Mouse (Mus musculus) lung, postnatal 25 days (tissue): ENCODE measurements at regions not wholly inside any gene's neighbourhood (a gene's known extent, or its start where the extent isn't known, plus 50 kb on each side); places are given as distances from the start of the nearest gene placed in this dataset.
"Not testable (repeated sequence)": the region's sequence is repeated elsewhere in the genome, so short reads cannot be mapped to it uniquely, and the experiment has no call there.

Experiments used
- DNase-seq: peaks from one replicate; pipeline ENCODE4 v3.0.0; 2022; ENCODE audit warnings: low spot score

- DNase-seq: no peak
Observed at GRCm38 (mm10) chr17:9268776-9269175, 153.1 kb upstream of the Gm17728 start.

- DNase-seq: not testable (repeated sequence)
Observed at GRCm38 (mm10) chr17:9278046-9278445, 143.8 kb upstream of the Gm17728 start.

- no peak for DNase-seq
Observed at GRCm38 (mm10) chr17:9279481-9279880, 142.4 kb upstream of the Gm17728 start.

- no peak for DNase-seq
Observed at GRCm38 (mm10) chr17:9281891-9282290, 140.0 kb upstream of the Gm17728 start.

- no peak for DNase-seq
Observed at GRCm38 (mm10) chr17:9282333-9283176, 139.3 kb upstream of the Gm17728 start.

GRCm38 (mm10) chr17:9286431-9286830, 135.4 kb upstream of the Gm17728 start:
- no peak for DNase-seq

- DNase-seq: no peak
Observed at GRCm38 (mm10) chr17:9286834-9287233, 135.0 kb upstream of the Gm17728 start.

- DNase-seq: no peak
Observed at GRCm38 (mm10) chr17:9287682-9288081, 134.2 kb upstream of the Gm17728 start.

- DNase-seq: no peak
Observed at GRCm38 (mm10) chr17:9291601-9292000, 130.3 kb upstream of the Gm17728 start.

- no peak for DNase-seq
Observed at GRCm38 (mm10) chr17:9292296-9292695, 129.6 kb upstream of the Gm17728 start.

- no peak for DNase-seq
Observed at GRCm38 (mm10) chr17:9296371-9296770, 125.5 kb upstream of the Gm17728 start.

GRCm38 (mm10) chr17:9298231-9298630, 123.6 kb upstream of the Gm17728 start:
- DNase-seq: no peak

GRCm38 (mm10) chr17:9301101-9301501, 120.8 kb upstream of the Gm17728 start:
- no peak for DNase-seq

- no peak for DNase-seq
Observed at GRCm38 (mm10) chr17:9308507-9308906, 113.4 kb upstream of the Gm17728 start.

GRCm38 (mm10) chr17:9322772-9323171, 99.1 kb upstream of the Gm17728 start:
- no peak for DNase-seq

GRCm38 (mm10) chr17:9328886-9329455, 92.9 kb upstream of the Gm17728 start:
- DNase-seq: no peak

- no peak for DNase-seq
Observed at GRCm38 (mm10) chr17:9357572-9358159, 64.2 kb upstream of the Gm17728 start.
